Mouse (Mus musculus) cerebellum, adult 8-10 months (tissue): ENCODE measurements around the gene Uck2.

Experiments used
- DNase-seq: peaks from one replicate; pipeline ENCODE4 v3.0.0; 2022

Uck2 gene

GRCm38 (mm10) chr1:167283441-167284257, 1.5 kb downstream of the Uck2 start:
- DNase-seq: no peak

GRCm38 (mm10) chr1:167282768-167283167, 2.4 kb downstream of the Uck2 start:
- no peak for DNase-seq

GRCm38 (mm10) chr1:167282112-167282511, 3.0 kb downstream of the Uck2 start:
- DNase-seq: no peak

GRCm38 (mm10) chr1:167280061-167280460, 5.1 kb downstream of the Uck2 start:
- no peak for DNase-seq

GRCm38 (mm10) chr1:167279160-167279715, 5.9 kb downstream of the Uck2 start:
- no peak for DNase-seq

GRCm38 (mm10) chr1:167278395-167278794, 6.7 kb downstream of the Uck2 start:
- no peak for DNase-seq

- no peak for DNase-seq
Measured at GRCm38 (mm10) chr1:167274646-167275390, 10.3 kb downstream of the Uck2 start.

GRCm38 (mm10) chr1:167273380-167274163, 11.5 kb downstream of the Uck2 start:
- DNase-seq: no peak

- DNase-seq: no peak
Measured at GRCm38 (mm10) chr1:167271841-167272240, 13.3 kb downstream of the Uck2 start.

- no peak for DNase-seq
Measured at GRCm38 (mm10) chr1:167271304-167271703, 13.8 kb downstream of the Uck2 start.

GRCm38 (mm10) chr1:167270342-167271111, 14.6 kb downstream of the Uck2 start:
- DNase-seq: no peak

- peak; percentile 59 for DNase-seq
Measured at GRCm38 (mm10) chr1:167269856-167270270, 15.3 kb downstream of the Uck2 start.

GRCm38 (mm10) chr1:167269350-167269811, 15.7 kb downstream of the Uck2 start:
- DNase-seq: no peak

- no peak for DNase-seq
Measured at GRCm38 (mm10) chr1:167268360-167269063, 16.6 kb downstream of the Uck2 start.

GRCm38 (mm10) chr1:167266720-167267119, 18.4 kb downstream of the Uck2 start:
- no peak for DNase-seq

- no peak for DNase-seq
Measured at GRCm38 (mm10) chr1:167265366-167265765, 19.8 kb downstream of the Uck2 start.

- no peak for DNase-seq
Measured at GRCm38 (mm10) chr1:167262489-167263041, 22.6 kb downstream of the Uck2 start.

GRCm38 (mm10) chr1:167261750-167262149, 23.4 kb downstream of the Uck2 start:
- no peak for DNase-seq

- DNase-seq: no peak
Measured at GRCm38 (mm10) chr1:167259702-167260101, 25.4 kb downstream of the Uck2 start.

GRCm38 (mm10) chr1:167256724-167257302, 28.3 kb downstream of the Uck2 start:
- no peak for DNase-seq

GRCm38 (mm10) chr1:167253579-167253978, 31.5 kb downstream of the Uck2 start:
- no peak for DNase-seq
